Mouse (Mus musculus) lung, adult 2 months (tissue): Measurements from ENCODE around the gene Zkscan6.

ENCODE experiments used
- CTCF ChIP-seq: fragments of 200-500 bp; IDR thresholded peaks from 2 replicates; pipeline ENCODE4 v1.5.1; 2011; ENCODE audit warnings: mild to moderate bottlenecking, low read length, control low read depth; ENCODE audit not compliant: insufficient read depth
- POLR2A ChIP-seq: fragments of 200-500 bp; IDR thresholded peaks from 2 replicates; pipeline ENCODE4 v1.6.1; 2011; ENCODE audit warnings: low read depth, mild to moderate bottlenecking, control low read depth, low read length, borderline replicate concordance; ENCODE audit errors: extremely low read depth

GRCm38 (mm10) chr11:65816237-65816636 is 9.3 kb downstream of the Zkscan6 start:
- TF ChIP-seq CTCF (no peak), POLR2A (no peak)
